Mouse (Mus musculus) forebrain, postnatal 0 days (tissue): Measurements from ENCODE around the gene Olfr1336. TPM values are rescaled to one million over a fixed set of nuclear protein-coding genes. Genes with fewer than 3 reads are reported as not detected.
"Not testable (repeated sequence)": the region's sequence is repeated elsewhere in the genome, so short reads cannot be mapped to it uniquely, and the experiment has no call there.

ENCODE experiments used
- ATAC-seq: fragments of 200-750 bp; cut with Nextera tagmentation; 2 replicates; pipeline ENCODE4 v1.8.0; 2017; ENCODE audit warnings: mild to moderate bottlenecking, moderate library complexity
- DNase-seq: peaks from one replicate; pipeline ENCODE4 v3.0.0-alpha.2; 2015
- H3K27ac ChIP-seq: fragments of 300-500 bp; sonication (generic); 2 replicates; pipeline ENCODE4 v1.5.1; 2014; ENCODE audit warnings: low read depth, mild to moderate bottlenecking, antibody characterized with exemption, low read length, moderate library complexity, mixed read lengths
- H3K27me3 ChIP-seq: fragments of 300-500 bp; sonication (generic); 2 replicates; pipeline ENCODE4 v1.6.1; 2014; ENCODE audit warnings: mild to moderate bottlenecking, low read length, mixed read lengths; ENCODE audit not compliant: insufficient read depth
- H3K36me3 ChIP-seq: fragments of 300-500 bp; sonication (generic); 2 replicates; pipeline ENCODE4 v1.6.1; 2014; ENCODE audit warnings: mild to moderate bottlenecking, moderate library complexity; ENCODE audit not compliant: insufficient read depth
- H3K4me1 ChIP-seq: fragments of 300-500 bp; sonication (generic); 2 replicates; pipeline ENCODE4 v1.6.1; 2014; ENCODE audit warnings: antibody characterized with exemption; ENCODE audit not compliant: insufficient read depth
- H3K4me2 ChIP-seq: fragments of 300-500 bp; sonication (generic); 2 replicates; pipeline ENCODE4 v1.6.1; 2014; ENCODE audit warnings: low read depth, mild to moderate bottlenecking, moderate library complexity
- H3K4me3 ChIP-seq: fragments of 300-500 bp; sonication (generic); 2 replicates; pipeline ENCODE4 v1.5.1; 2014; ENCODE audit warnings: low read depth, low read length, mixed read lengths
- H3K9ac ChIP-seq: fragments of 300-500 bp; sonication (generic); 2 replicates; pipeline ENCODE4 v1.6.1; 2014; ENCODE audit warnings: mild to moderate bottlenecking
- H3K9me3 ChIP-seq: fragments of 300-500 bp; sonication (generic); 2 replicates; pipeline ENCODE4 v1.6.1; 2016; ENCODE audit warnings: low read length
- CTCF ChIP-seq: sonication (generic); IDR thresholded peaks from 2 replicates; pipeline ENCODE4 v1.5.1; 2016; ENCODE audit warnings: antibody characterized with exemption, control low read depth, low read depth
- WGBS: fragments of 180-500 bp; shearing (Covaris S2); extraction: QIAGEN DNeasy Blood & Tissue Kit; methylation state at CpG from one replicate; pipeline ENCODE4 v1.1.7; 2014; 5-methylcytosine and 5-hydroxymethylcytosine counted together
- polyA plus RNA-seq: library from polyadenylated mRNA; unstranded; fragments of >200 nt; fragmentation: Nextera tagmentation; extraction: Ambion mirVana; gene quantifications from 2 replicates; pipeline ENCODE4 v1.2.1, GENCODE M21; 2015
- total RNA-seq: library from RNA; depleted of rRNA; stranded (reverse); fragments of >200 nt; gene quantifications from 2 replicates; pipeline ENCODE4 v1.2.3, GENCODE M21; 2014

Olfr1336 gene
- total and polyA plus RNA-seq, 2 experiments from 2014 or later, result not detected

DNA sequence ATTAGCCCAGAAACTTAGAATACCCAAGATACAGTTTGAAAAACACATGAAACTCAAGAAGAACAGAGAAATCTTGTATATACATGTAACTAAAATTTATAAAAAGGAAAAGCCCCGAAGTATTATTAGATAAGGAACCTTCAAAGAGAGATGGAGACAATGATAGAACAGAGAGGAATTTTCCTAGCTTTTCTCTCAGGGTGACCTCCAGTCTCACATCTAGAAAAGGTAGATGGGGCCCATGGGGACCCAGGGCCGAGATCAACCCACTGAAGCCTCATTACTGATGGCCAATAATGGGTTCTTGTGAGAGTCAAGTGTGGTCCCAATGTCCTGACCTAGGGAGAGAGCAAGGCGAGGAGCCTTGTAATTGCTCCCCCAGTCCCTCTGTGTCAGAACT, 17.6 kb upstream of the Olfr1336 start, which contains the start of gene Olfr1344:
Gene Olfr1344, plus strand, starts transcription at position 301 of the 400 bp plus-strand sequence.
- no peaks in the 10 kb centered on the region for H3K27me3 ChIP-seq
- no peak for ATAC-seq
- WGBS, result 74% methylated on average over 3 of the region's 3 CpGs
- no peaks in the 10 kb centered on the region for H3K36me3 ChIP-seq
- peaks cover 8% of the 10 kb centered on the region; the same call in 1 of the 2 replicates for H3K4me1 ChIP-seq
- no peaks in the 10 kb centered on the region for H3K9me3 ChIP-seq
- H3K27ac ChIP-seq, result no peak within 1 kb of the TSS
- no peak within 1 kb of the TSS for H3K4me2 ChIP-seq
- H3K9ac ChIP-seq, result no peak within 1 kb of the TSS
- no peak for DNase-seq
- no peak within 1 kb of the TSS for H3K4me3 ChIP-seq
- TF ChIP-seq CTCF, result no peak

DNA sequence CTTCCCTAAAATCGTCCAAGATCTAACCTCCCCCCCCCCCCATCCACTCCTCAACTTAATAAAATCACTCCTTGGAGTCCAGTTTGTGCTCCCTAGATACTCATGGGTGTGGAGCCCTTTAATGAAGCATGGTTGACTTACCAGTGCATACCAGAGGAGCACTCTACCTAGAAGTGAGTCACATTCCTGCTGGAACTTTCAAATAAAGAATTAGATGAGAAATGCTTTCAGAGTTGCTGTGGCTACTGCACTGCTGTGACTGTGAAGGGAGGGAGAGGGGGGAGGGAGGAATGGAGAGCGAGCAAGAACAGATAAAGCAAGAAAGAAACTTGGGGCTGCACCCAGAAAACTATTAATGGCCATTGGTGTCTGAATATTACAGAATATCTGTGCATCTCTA, 14.8 kb upstream of the Olfr1336 start:
- no peaks in the 10 kb centered on the region for H3K36me3 ChIP-seq
- H3K27me3 ChIP-seq, result no peaks in the 10 kb centered on the region
- ATAC-seq, result no peak
- no peak overlapping the region for H3K4me3 ChIP-seq
- H3K4me2 ChIP-seq, result no peak overlapping the region
- no peak overlapping the region for H3K27ac ChIP-seq
- H3K9me3 ChIP-seq, result no peaks in the 10 kb centered on the region
- no peak for DNase-seq
- TF ChIP-seq CTCF, result no peak
- H3K4me1 ChIP-seq, result no peaks in the 10 kb centered on the region
- WGBS, result 59% methylated on average over 2 of the region's 2 CpGs
- H3K9ac ChIP-seq, result no peak overlapping the region

DNA sequence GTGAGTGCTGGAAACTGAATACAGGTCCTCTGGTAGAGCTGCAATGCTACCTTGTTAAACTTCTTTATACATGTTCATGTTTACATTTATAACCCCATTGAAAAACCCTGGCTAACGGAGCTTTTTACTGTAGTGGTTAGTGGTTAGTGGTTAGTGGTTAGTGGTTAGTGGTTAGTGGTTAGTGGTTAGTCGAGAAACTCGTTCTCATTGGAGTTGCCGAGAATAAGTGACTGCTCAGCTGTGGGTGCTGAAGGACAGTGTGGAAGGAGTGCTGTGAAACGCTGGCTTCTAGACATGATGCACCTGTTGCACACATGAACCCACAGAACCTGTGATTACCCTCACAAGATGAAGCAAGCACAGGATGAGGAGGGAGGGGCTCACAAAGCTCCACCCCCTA, 8.2 kb upstream of the Olfr1336 start:
- no peak overlapping the region for H3K27ac ChIP-seq
- no peaks in the 10 kb centered on the region for H3K36me3 ChIP-seq
- no peak for DNase-seq
- H3K4me1 ChIP-seq, result no peaks in the 10 kb centered on the region
- no peak overlapping the region for H3K4me3 ChIP-seq
- H3K27me3 ChIP-seq, result no peaks in the 10 kb centered on the region
- no peak overlapping the region for H3K9ac ChIP-seq
- no peaks in the 10 kb centered on the region for H3K9me3 ChIP-seq
- 89% methylated on average over 5 of the region's 5 CpGs for WGBS
- TF ChIP-seq CTCF, result no peak
- no peak overlapping the region for H3K4me2 ChIP-seq
- ATAC-seq, result no peak

- no peaks in the 10 kb centered on the region for H3K9me3 ChIP-seq
- ATAC-seq (no peak), DNase-seq (no peak)
- no peaks in the 10 kb centered on the region for H3K4me1 ChIP-seq
- no peaks in the 10 kb centered on the region for H3K36me3 ChIP-seq
- no peak overlapping the region for H3K4me3 ChIP-seq
- H3K27ac ChIP-seq, result no peak overlapping the region
- H3K27me3 ChIP-seq, result no peaks in the 10 kb centered on the region
- H3K9ac ChIP-seq, result no peak overlapping the region
- no peak for TF ChIP-seq CTCF
- WGBS, result 47% methylated on average over 3 of the region's 3 CpGs
- no peak overlapping the region for H3K4me2 ChIP-seq
Observed at GRCm38 (mm10) chr7:6456399-6456798, 431 bp downstream of the Olfr1336 start.

DNA sequence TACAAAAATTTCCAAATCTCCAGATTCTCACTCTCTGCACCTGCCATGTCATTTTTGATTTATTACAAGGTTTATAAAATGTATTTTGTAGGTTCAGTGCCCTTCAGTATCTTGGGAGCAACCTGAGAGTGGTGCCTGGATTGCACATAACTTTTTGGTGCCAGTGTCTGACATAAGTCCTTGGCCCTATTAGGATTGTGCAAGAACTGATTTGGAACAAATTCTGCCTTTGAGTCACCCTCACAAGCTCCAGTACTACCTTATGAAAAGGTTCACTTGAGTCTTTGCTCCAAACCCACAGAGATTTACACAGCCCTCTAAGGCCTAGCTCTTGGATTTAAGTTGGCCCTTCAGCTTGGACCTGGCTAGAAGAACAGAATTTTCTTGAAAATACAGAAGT, 11.0 kb downstream of the Olfr1336 start, which contains the start of gene Olfr1346:
Gene Olfr1346, plus strand, starts transcription at position 151 of the 400 bp plus-strand sequence.
- Histone ChIP-seq H3K27me3 (no peaks in the 10 kb centered on the region), H3K9ac (no peak within 1 kb of the TSS), H3K4me1 (no peaks in the 10 kb centered on the region), H3K27ac (no peak within 1 kb of the TSS), H3K9me3 (no peaks in the 10 kb centered on the region), H3K36me3 (no peaks in the 10 kb centered on the region), H3K4me2 (no peak within 1 kb of the TSS), H3K4me3 (no peak within 1 kb of the TSS)
- no peak for TF ChIP-seq CTCF
- DNase-seq (no peak), ATAC-seq (no peak)

- H3K4me1 ChIP-seq, H3K36me3 ChIP-seq, DNase-seq, H3K9me3 ChIP-seq, H3K27ac ChIP-seq, H3K27me3 ChIP-seq, H3K9ac ChIP-seq, ATAC-seq, H3K4me3 ChIP-seq, H3K4me2 ChIP-seq: not testable (repeated sequence)
- 84% methylated on average over 2 of the region's 2 CpGs for WGBS
Observed at GRCm38 (mm10) chr7:6477633-6478032, 21.7 kb downstream of the Olfr1336 start.

GRCm38 (mm10) chr7:6486841-6487240, 30.9 kb downstream of the Olfr1336 start, which contains the start of gene Olfr5:
TSS of gene Olfr5 (minus strand) at chr7:6486941.
- no peak within 1 kb of the TSS for H3K27ac ChIP-seq
- no peaks in the 10 kb centered on the region for H3K9me3 ChIP-seq
- ATAC-seq, result no peak
- H3K4me2 ChIP-seq, result no peak within 1 kb of the TSS
- no peak within 1 kb of the TSS for H3K9ac ChIP-seq
- 15% methylated on average over 2 of the region's 2 CpGs for WGBS
- H3K27me3 ChIP-seq, result no peaks in the 10 kb centered on the region
- no peaks in the 10 kb centered on the region for H3K36me3 ChIP-seq
- H3K4me3 ChIP-seq, result no peak within 1 kb of the TSS
- no peak for DNase-seq
- H3K4me1 ChIP-seq, result no peaks in the 10 kb centered on the region
- TF ChIP-seq CTCF, result no peak
